Mouse (Mus musculus): Measurements from ENCODE around the gene Hoxd9. TPM values are rescaled to one million over a fixed set of nuclear protein-coding genes. Genes with fewer than 3 reads are reported as not detected.

The Hoxd9 gene
- total and polyA plus RNA-seq, 3 experiments: not detected

GRCm38 (mm10) chr2:74686301-74686987, 11.1 kb upstream of the Hoxd9 start:
- dilution Hi-C loops (cut with MboI; ENCODE audit: extremely low pct_ligation_motif_present, extremely low pct_unique_long_range_greater_than_20kb, low sequenced_read_pairs): no loop called here
- Histone ChIP-seq H3K79me2 (replicated peaks; ENCODE audit: control insufficient read depth, extremely low read depth, insufficient read depth, poor library complexity, severe bottlenecking) (no peaks in the 10 kb centered on the region), H3K9me3 (replicated peaks; ENCODE audit: low read length) (peaks cover 21% of the 10 kb centered on the region), H3K36me3 (replicated peaks in 1 of 2; ENCODE audit: control insufficient read depth in 1 of 2, insufficient read depth in 1 of 2, low read length in 1 of 2) (no peaks in the 10 kb centered on the region), H3K4me1 (ENCODE audit: control insufficient read depth in 1 of 2, insufficient read depth in 2 of 2) (no peaks in the 10 kb centered on the region), H3K4me3 (replicated peaks in 1 of 3; ENCODE audit: low read depth in 2 of 3, low read length in 2 of 3, poor library complexity in 1 of 3) (no peak overlapping the region), H3K4me2 (ENCODE audit: insufficient read depth, low read depth, poor library complexity, severe bottlenecking) (no peak overlapping the region), H3K9ac (ENCODE audit: insufficient read depth, low read depth) (no peak overlapping the region), H3K27ac (ENCODE audit: insufficient read depth, low read depth) (no peak overlapping the region), H3K27me3 (replicated peaks) (no peaks in the 10 kb centered on the region)
- in situ Hi-C loops (cut with MboI; ENCODE audit: low pct_ligation_motif_present, low pct_unique_long_range_greater_than_20kb, low sequenced_read_pairs): loop anchor here (25.0 kb wide), 1 partner anchor 626 kb away; no protein-coding TSS in a partner anchor
- TF ChIP-seq ZNF384 (IDR thresholded peaks at IDR 0.05; ENCODE audit: low read depth, low read length): peak; percentile 88
- TF ChIP-seq SMC3 (IDR thresholded peaks at IDR 0.05; ENCODE audit: low read depth, low read length): peak; percentile 34
- no peak for TF ChIP-seq SIN3A (IDR thresholded peaks at IDR 0.05; ENCODE audit: low read length)
- peak in 1 of 2 experiments; percentile 57; a peak in 2 of 4 replicates for TF ChIP-seq CTCF (conservative IDR thresholded peaks at IDR 0.05 in 1 of 2, IDR thresholded peaks at IDR 0.05 in 1 of 2; ENCODE audit: low read depth in 2 of 2, low read length in 2 of 2)
- DNase-seq (ENCODE audit: extremely low read depth): peak; percentile 41

- Histone ChIP-seq H3K9me3 (replicated peaks; ENCODE audit: low read length) (peaks cover 22% of the 10 kb centered on the region), H3K27ac (ENCODE audit: insufficient read depth, low read depth) (no peak overlapping the region), H3K9ac (ENCODE audit: insufficient read depth, low read depth) (no peak overlapping the region), H3K36me3 (replicated peaks in 1 of 2; ENCODE audit: control insufficient read depth in 1 of 2, insufficient read depth in 1 of 2, low read length in 1 of 2) (no peaks in the 10 kb centered on the region), H3K4me3 (replicated peaks in 1 of 3; ENCODE audit: low read depth in 2 of 3, low read length in 2 of 3, poor library complexity in 1 of 3) (no peak overlapping the region), H3K4me1 (ENCODE audit: control insufficient read depth in 1 of 2, insufficient read depth in 2 of 2) (no peaks in the 10 kb centered on the region), H3K4me2 (ENCODE audit: insufficient read depth, low read depth, poor library complexity, severe bottlenecking) (no peak overlapping the region), H3K79me2 (replicated peaks; ENCODE audit: control insufficient read depth, extremely low read depth, insufficient read depth, poor library complexity, severe bottlenecking) (no peaks in the 10 kb centered on the region), H3K27me3 (replicated peaks) (no peaks in the 10 kb centered on the region)
- no peak for DNase-seq (ENCODE audit: extremely low read depth)
- dilution Hi-C loops (cut with MboI; ENCODE audit: extremely low pct_ligation_motif_present, extremely low pct_unique_long_range_greater_than_20kb, low sequenced_read_pairs): no loop called here
- in situ Hi-C loops (cut with MboI; ENCODE audit: low pct_ligation_motif_present, low pct_unique_long_range_greater_than_20kb, low sequenced_read_pairs): loop anchor here (25.0 kb wide), 1 partner anchor 625 kb away; no protein-coding TSS in a partner anchor
- TF ChIP-seq UBTF (IDR thresholded peaks at IDR 0.05; ENCODE audit: low read depth, low read length) (no peak), CHD1 (IDR thresholded peaks at IDR 0.05; ENCODE audit: low read depth, low read length) (no peak), SMC3 (IDR thresholded peaks at IDR 0.05; ENCODE audit: low read depth, low read length) (no peak), ETS1 (conservative IDR thresholded peaks at IDR 0.05; ENCODE audit: low read depth, low read length) (no peak), IRF4 (IDR thresholded peaks at IDR 0.05; ENCODE audit: low read depth, low read length) (no peak), MAFK (IDR thresholded peaks at IDR 0.05; ENCODE audit: insufficient replicate concordance, low read length) (no peak), POLR2A (IDR thresholded peaks at IDR 0.05; ENCODE audit: low read depth, low read length) (no peak), MAX (IDR thresholded peaks at IDR 0.05; ENCODE audit: low read length) (no peak), KAT2A (IDR thresholded peaks at IDR 0.05; ENCODE audit: insufficient replicate concordance, low read length) (no peak), ZC3H11A (IDR thresholded peaks at IDR 0.05; ENCODE audit: low read depth, low read length) (no peak), TBP (conservative IDR thresholded peaks at IDR 0.05; ENCODE audit: low read depth, low read length) (no peak), JUND (conservative IDR thresholded peaks at IDR 0.05; ENCODE audit: low read depth, low read length) (no peak), CTCF (conservative IDR thresholded peaks at IDR 0.05 in 1 of 2, IDR thresholded peaks at IDR 0.05 in 1 of 2; ENCODE audit: low read depth in 2 of 2, low read length in 2 of 2) (no peak)
Observed at GRCm38 (mm10) chr2:74686988-74687697, 10.4 kb upstream of the Hoxd9 start.

Measured in CH12.LX (cell line).